Mouse (Mus musculus) layer of hippocampus, adult 2 months (tissue): ENCODE data around the gene Tlk2. TPM values are rescaled to one million over a fixed set of nuclear protein-coding genes. Genes with fewer than 3 reads are reported as not detected.
"Not testable (repeated sequence)": the region's sequence is repeated elsewhere in the genome, so short reads cannot be mapped to it uniquely, and the experiment has no call there.

Experiments used
- DNase-seq, 2 experiments: peaks; one replicate each; pipeline ENCODE4 v3.0.0; 2022; ENCODE audit warnings: low spot score in 2 of 2
- H3K27ac ChIP-seq: fragments of 200-600 bp; 2 replicates; pipeline ENCODE4 v1.8.1; 2022
- H3K4me3 ChIP-seq: fragments of 200-600 bp; 2 replicates; pipeline ENCODE4 v1.8.1; 2022; ENCODE audit warnings: mild to moderate bottlenecking
- CTCF ChIP-seq: fragments of 200-600 bp; conservative IDR thresholded peaks from 2 replicates; pipeline ENCODE4 v1.8.1; 2022; ENCODE audit warnings: antibody characterized with exemption, mild to moderate bottlenecking, moderate library complexity
- long read RNA-seq, 2 experiments: library from polyadenylated mRNA; stranded (forward); transcript quantifications; one replicate each; pipeline ENCODE4 v2.0.0; 2021; ENCODE audit warnings: borderline mapping rate in 2 of 2
- total RNA-seq, 2 experiments: library from RNA; stranded (reverse); gene quantifications; 2 replicates each; pipeline ENCODE4 v1.2.3; 2021

The Tlk2 gene
- total RNA-seq: 10 to 100 TPM; 47.9 to 50.9 TPM
- long read RNA-seq, experiment 1, transcript Tlk2-204 (22 exons, 3,699 nt): major isoform, 12 of 21 reads
- long read RNA-seq, experiment 1, partial matches to known transcripts: 1 of 21 reads
- long read RNA-seq, experiment 1, other reads (novel, unspliced or antisense): 6 of 21 reads
- long read RNA-seq, experiment 2, transcript Tlk2-204 (22 exons, 3,699 nt): major isoform, 19 of 47 reads
- long read RNA-seq, experiment 2, partial matches to known transcripts: 5 of 47 reads
- long read RNA-seq, experiment 2, other reads (novel, unspliced or antisense): 17 of 47 reads

- TF ChIP-seq CTCF: no peak
- Histone ChIP-seq H3K27ac (no peak within 1 kb of the TSS), H3K4me3 (no peak within 1 kb of the TSS)
- no peak for DNase-seq
Observed at GRCm38 (mm10) chr11:105178516-105178915, at the start of gene Tlk2. TSS of gene Tlk2 (plus strand) at chr11:105178807.

- no peak overlapping the region for H3K27ac ChIP-seq
- no peak for TF ChIP-seq CTCF
- no peak overlapping the region for H3K4me3 ChIP-seq
- DNase-seq: no peak
Observed at GRCm38 (mm10) chr11:105135692-105136091, 42.9 kb upstream of the Tlk2 start.

- not testable (repeated sequence) for DNase-seq, H3K4me3 ChIP-seq, H3K27ac ChIP-seq
Observed at GRCm38 (mm10) chr11:105137255-105137654, 41.4 kb upstream of the Tlk2 start.

- not testable (repeated sequence) for H3K4me3 ChIP-seq, DNase-seq, H3K27ac ChIP-seq
Observed at GRCm38 (mm10) chr11:105140512-105140911, 38.1 kb upstream of the Tlk2 start.

GRCm38 (mm10) chr11:105141115-105141514 is 37.5 kb upstream of the Tlk2 start:
- no peak for DNase-seq
- no peak for TF ChIP-seq CTCF
- no peak overlapping the region for H3K4me3 ChIP-seq
- H3K27ac ChIP-seq: no peak overlapping the region

GRCm38 (mm10) chr11:105143564-105143963 is 35.0 kb upstream of the Tlk2 start:
- no peak for DNase-seq
- Histone ChIP-seq H3K27ac (no peak overlapping the region), H3K4me3 (no peak overlapping the region)
- TF ChIP-seq CTCF: no peak

- TF ChIP-seq CTCF: no peak
- no peak overlapping the region for H3K27ac ChIP-seq
- no peak for DNase-seq
- H3K4me3 ChIP-seq: no peak overlapping the region
Observed at GRCm38 (mm10) chr11:105144084-105144483, 34.5 kb upstream of the Tlk2 start.

- no peak overlapping the region for H3K27ac ChIP-seq
- no peak for DNase-seq
- TF ChIP-seq CTCF: no peak
- H3K4me3 ChIP-seq: no peak overlapping the region
Observed at GRCm38 (mm10) chr11:105144508-105145210, 33.9 kb upstream of the Tlk2 start.

- no peak for DNase-seq
- H3K27ac ChIP-seq: no peak overlapping the region
- no peak for TF ChIP-seq CTCF
- H3K4me3 ChIP-seq: no peak overlapping the region
Observed at GRCm38 (mm10) chr11:105145211-105145610, 33.4 kb upstream of the Tlk2 start.

GRCm38 (mm10) chr11:105146593-105146992 is 32.0 kb upstream of the Tlk2 start, which contains the start of gene Gm10842:
TSS of gene Gm10842 (plus strand) at chr11:105146893.
- TF ChIP-seq CTCF: no peak
- Histone ChIP-seq H3K4me3 (no peak within 1 kb of the TSS), H3K27ac (no peak within 1 kb of the TSS)
- DNase-seq: no peak

- H3K27ac ChIP-seq: no peak overlapping the region
- no peak for DNase-seq
- H3K4me3 ChIP-seq: no peak overlapping the region
- no peak for TF ChIP-seq CTCF
Observed at GRCm38 (mm10) chr11:105149353-105149752, 29.3 kb upstream of the Tlk2 start.

GRCm38 (mm10) chr11:105149766-105150165 is 28.8 kb upstream of the Tlk2 start:
- H3K4me3 ChIP-seq: no peak overlapping the region
- H3K27ac ChIP-seq: no peak overlapping the region
- no peak for DNase-seq
- TF ChIP-seq CTCF: no peak

- Histone ChIP-seq H3K4me3 (no peak overlapping the region), H3K27ac (no peak overlapping the region)
- TF ChIP-seq CTCF: no peak
- no peak for DNase-seq
Observed at GRCm38 (mm10) chr11:105150691-105151090, 27.9 kb upstream of the Tlk2 start.
